Mouse (Mus musculus) layer of hippocampus, postnatal 14 days (tissue): ENCODE results near the gene Wbp1l. TPM values are rescaled to one million over a fixed set of nuclear protein-coding genes. Genes with fewer than 3 reads are reported as not detected.

Experiments used
- DNase-seq, 2 experiments: peaks; one replicate each; pipeline ENCODE4 v3.0.0; 2021 to 2022; ENCODE audit warnings: low spot score in 2 of 2, mixed read lengths in 1 of 2
- total RNA-seq, 2 experiments: library from RNA; stranded (reverse); gene quantifications; 2 replicates each; pipeline ENCODE4 v1.2.3; 2021

Wbp1l gene
- total RNA-seq, 2 experiments from 2014 or later: 39.8 to 41.8 TPM

GRCm38 (mm10) chr19:46598187-46598586 is 697 bp upstream of the Wbp1l start:
- DNase-seq: no peak

GRCm38 (mm10) chr19:46599375-46600256 is 732 bp downstream of the Wbp1l start:
- peak; percentile 23 to 43 for DNase-seq

GRCm38 (mm10) chr19:46600371-46600770 is 1.5 kb downstream of the Wbp1l start:
- DNase-seq: no peak

- DNase-seq: no peak
Observed at GRCm38 (mm10) chr19:46601491-46601890, 2.6 kb downstream of the Wbp1l start.

- no peak for DNase-seq
Observed at GRCm38 (mm10) chr19:46602406-46602805, 3.5 kb downstream of the Wbp1l start.

- DNase-seq: no peak
Observed at GRCm38 (mm10) chr19:46606718-46607117, 7.8 kb downstream of the Wbp1l start.

GRCm38 (mm10) chr19:46607424-46607823 is 8.5 kb downstream of the Wbp1l start:
- no peak for DNase-seq

- no peak for DNase-seq
Observed at GRCm38 (mm10) chr19:46608158-46608557, 9.3 kb downstream of the Wbp1l start.

GRCm38 (mm10) chr19:46616378-46616777 is 17.5 kb downstream of the Wbp1l start:
- DNase-seq: no peak

- DNase-seq: no peak
Observed at GRCm38 (mm10) chr19:46617361-46617760, 18.5 kb downstream of the Wbp1l start.

- DNase-seq: no peak
Observed at GRCm38 (mm10) chr19:46618322-46618721, 19.4 kb downstream of the Wbp1l start.

- DNase-seq: no peak
Observed at GRCm38 (mm10) chr19:46619001-46619400, 20.1 kb downstream of the Wbp1l start.

- no peak for DNase-seq
Observed at GRCm38 (mm10) chr19:46619518-46619917, 20.6 kb downstream of the Wbp1l start.

- no peak for DNase-seq
Observed at GRCm38 (mm10) chr19:46620016-46620808, 21.3 kb downstream of the Wbp1l start.

GRCm38 (mm10) chr19:46621236-46622183 is 22.6 kb downstream of the Wbp1l start:
- no peak for DNase-seq

- DNase-seq: no peak
Observed at GRCm38 (mm10) chr19:46622659-46623193, 23.8 kb downstream of the Wbp1l start.

- no peak for DNase-seq
Observed at GRCm38 (mm10) chr19:46623194-46623667, 24.3 kb downstream of the Wbp1l start.

- no peak for DNase-seq
Observed at GRCm38 (mm10) chr19:46623790-46624772, 25.2 kb downstream of the Wbp1l start.

GRCm38 (mm10) chr19:46625015-46625414 is 26.1 kb downstream of the Wbp1l start:
- DNase-seq: no peak
